Mouse (Mus musculus) urinary bladder, postnatal 25 days (tissue): Measurements from ENCODE around the gene Rpl37.

Experiments used
- DNase-seq: peaks from one replicate; pipeline ENCODE4 v3.0.0; 2022; ENCODE audit warnings: low spot score

The Rpl37 gene

GRCm38 (mm10) chr15:5152171-5152570 lies 35.7 kb downstream of the Rpl37 start:
- DNase-seq, result no peak

GRCm38 (mm10) chr15:5154621-5155020 lies 38.2 kb downstream of the Rpl37 start:
- DNase-seq, result no peak

- DNase-seq, result no peak
Observed at GRCm38 (mm10) chr15:5155093-5155492, 38.6 kb downstream of the Rpl37 start.

- no peak for DNase-seq
Observed at GRCm38 (mm10) chr15:5156355-5156754, 39.9 kb downstream of the Rpl37 start.

- DNase-seq, result no peak
Observed at GRCm38 (mm10) chr15:5157386-5157785, 40.9 kb downstream of the Rpl37 start.

- no peak for DNase-seq
Observed at GRCm38 (mm10) chr15:5158827-5159226, 42.4 kb downstream of the Rpl37 start.

- DNase-seq, result no peak
Observed at GRCm38 (mm10) chr15:5165121-5165773, 48.8 kb downstream of the Rpl37 start.
